Mouse (Mus musculus) olfactory bulb, adult 2 months (tissue): Measurements from ENCODE around the gene Nav2.

Experiments
- CTCF ChIP-seq: fragments of 200-500 bp; IDR thresholded peaks from 2 replicates; pipeline ENCODE4 v1.5.1; 2012; ENCODE audit warnings: low read depth, mild to moderate bottlenecking, low read length, moderate library complexity; ENCODE audit not compliant: insufficient read depth
- POLR2A ChIP-seq: fragments of 200-500 bp; IDR thresholded peaks from 2 replicates; pipeline ENCODE4 v1.6.1; 2012; ENCODE audit warnings: mild to moderate bottlenecking, low read depth, low read length, moderate library complexity; ENCODE audit not compliant: insufficient read depth

- TF ChIP-seq POLR2A, result no peak
- no peak for TF ChIP-seq CTCF
These were observed 584.1 kb downstream of the Nav2 start for GRCm38 (mm10) chr7:49492622-49493021.
